Mouse (Mus musculus): ENCODE results near the gene Ddx41.
"Not testable (repeated sequence)": the region's sequence is repeated elsewhere in the genome, so short reads cannot be mapped to it uniquely, and the experiment has no call there.

Gene Ddx41

GRCm38 (mm10) chr13:55536194-55537175 lies at the start of gene Ddx41:
Gene Ddx41 (minus strand): TSS chr13:55536658.
- DNase-seq (ENCODE audit: low spot score), result peak; percentile 97

DNA sequence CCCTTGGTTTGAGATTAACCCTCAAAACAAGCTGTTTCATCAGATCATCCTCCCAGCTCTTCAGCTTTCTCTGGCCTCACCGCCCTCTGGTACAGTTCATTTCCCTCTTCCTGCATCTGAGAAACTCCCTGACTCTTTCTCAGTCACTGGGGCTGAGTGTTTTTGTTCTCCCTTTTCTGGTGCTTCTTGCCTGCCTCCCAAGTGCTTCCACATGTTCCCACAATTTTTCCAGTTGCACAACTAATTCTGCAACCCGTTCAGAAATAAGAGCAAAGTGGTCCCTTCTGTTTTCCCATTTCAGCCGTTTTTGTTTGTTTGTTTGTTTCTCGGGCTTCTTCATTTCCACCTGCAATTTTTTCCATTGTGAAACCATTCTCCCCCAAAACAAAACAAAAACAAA lies 41.6 kb upstream of the Ddx41 start:
- no peak for DNase-seq (ENCODE audit: low spot score)

DNA sequence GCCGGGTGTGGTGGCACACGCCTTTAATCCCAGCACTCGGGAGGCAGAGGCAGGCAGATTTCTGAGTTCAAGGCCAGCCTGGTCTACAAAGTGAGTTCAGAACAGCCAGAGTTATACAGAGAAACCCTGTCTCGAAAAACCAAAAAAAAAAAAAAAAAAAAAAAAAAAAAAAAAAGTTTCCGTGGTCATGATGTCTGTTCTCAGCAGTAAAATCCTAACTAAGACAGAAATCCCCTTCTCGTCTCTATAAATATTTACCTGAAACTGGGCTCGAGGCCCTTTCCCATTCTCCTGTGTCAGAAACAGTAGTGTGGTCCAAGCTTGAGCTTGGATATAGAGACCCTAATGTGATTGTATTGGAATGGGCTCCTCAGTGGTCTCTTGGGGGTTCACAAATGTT lies 40.4 kb upstream of the Ddx41 start:
- DNase-seq (ENCODE audit: low spot score), result not testable (repeated sequence)

DNA sequence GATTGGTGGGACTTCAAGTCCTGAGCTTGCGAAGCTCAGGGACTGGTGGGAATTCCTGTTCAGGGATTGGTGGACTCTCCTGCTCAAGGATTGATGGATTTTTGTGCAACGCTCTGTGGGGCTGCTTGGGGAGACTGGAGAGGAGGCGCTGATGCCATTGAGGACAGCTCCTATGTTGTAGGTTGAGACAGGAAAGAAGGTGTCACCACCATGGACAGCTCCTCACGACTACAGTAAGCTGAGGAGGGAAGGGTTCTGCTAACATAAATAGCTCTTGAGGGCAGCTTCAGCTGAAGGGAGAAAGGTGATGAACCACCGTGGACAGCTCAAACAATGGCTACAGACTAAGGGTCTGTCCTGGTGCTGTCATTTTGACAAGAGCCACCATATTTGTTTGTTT lies 39.5 kb upstream of the Ddx41 start:
- DNase-seq (ENCODE audit: low spot score), result no peak

- no peak for DNase-seq (ENCODE audit: low spot score)
Measured at GRCm38 (mm10) chr13:55574321-55574720, 37.9 kb upstream of the Ddx41 start.

GRCm38 (mm10) chr13:55573432-55573831 lies 37.0 kb upstream of the Ddx41 start, which contains the start of gene Tmed9:
Gene Tmed9 (plus strand): TSS chr13:55573732.
- no peak for DNase-seq (ENCODE audit: low spot score)

DNA sequence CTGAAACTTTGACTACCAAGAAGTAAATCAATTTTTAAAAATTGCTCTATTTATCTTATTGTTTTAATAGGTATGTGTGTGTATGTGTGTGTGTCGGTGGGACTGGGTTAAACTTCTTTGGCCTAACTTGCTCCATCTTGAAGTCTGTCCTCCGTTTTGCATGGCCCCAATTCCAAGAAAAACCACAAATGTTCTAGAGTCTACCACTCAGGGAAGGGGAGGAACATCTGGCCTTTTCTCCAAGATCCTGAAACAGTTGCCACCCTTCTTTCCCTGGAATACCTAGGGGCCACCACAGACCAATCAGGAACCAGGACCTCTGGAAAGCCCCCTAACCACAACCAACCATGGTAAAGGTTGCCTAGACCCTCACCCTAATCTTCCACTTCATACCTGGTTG lies 35.5 kb upstream of the Ddx41 start:
- DNase-seq (ENCODE audit: low spot score), result no peak

GRCm38 (mm10) chr13:55571027-55571751 lies 34.7 kb upstream of the Ddx41 start, which contains the start of gene Fam193b:
Gene Fam193b (minus strand): TSS chr13:55571120.
- DNase-seq (ENCODE audit: low spot score), result peak; percentile 91

DNA sequence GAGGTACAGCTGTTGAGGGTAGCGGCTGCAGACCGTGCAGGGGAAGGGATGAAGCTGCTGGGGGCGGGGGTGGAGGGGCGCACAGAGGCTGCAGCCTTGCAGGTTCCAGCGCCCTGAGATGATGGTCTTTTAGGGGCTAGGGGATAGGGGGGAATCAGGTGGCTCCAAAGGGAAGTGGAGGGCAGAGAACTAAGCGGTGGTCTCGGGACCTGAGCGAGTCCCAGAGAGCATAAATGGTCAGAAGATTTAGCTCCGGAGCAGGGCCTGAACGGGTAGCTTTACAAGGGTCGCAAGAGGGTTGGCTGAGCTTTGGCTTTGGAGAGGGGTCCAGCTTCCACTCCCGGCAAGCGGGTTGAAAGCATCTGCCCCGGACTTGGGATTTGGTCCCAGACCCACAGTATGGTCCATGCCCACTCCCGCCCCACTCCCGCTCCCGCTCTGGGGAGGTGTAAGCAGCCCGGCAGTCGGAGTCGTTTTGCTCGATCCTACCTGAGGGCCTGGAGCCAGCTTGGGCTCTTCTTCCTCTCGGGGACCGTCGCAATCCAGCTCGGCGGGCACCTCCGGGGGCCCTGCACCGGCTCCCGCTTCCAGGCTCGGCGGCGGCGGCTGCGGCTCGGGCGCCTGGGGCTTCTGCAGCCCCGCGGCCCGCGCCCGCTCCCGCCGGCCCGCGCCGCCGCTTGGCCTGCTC lies 34.0 kb upstream of the Ddx41 start:
- DNase-seq (ENCODE audit: low spot score), result no peak

DNA sequence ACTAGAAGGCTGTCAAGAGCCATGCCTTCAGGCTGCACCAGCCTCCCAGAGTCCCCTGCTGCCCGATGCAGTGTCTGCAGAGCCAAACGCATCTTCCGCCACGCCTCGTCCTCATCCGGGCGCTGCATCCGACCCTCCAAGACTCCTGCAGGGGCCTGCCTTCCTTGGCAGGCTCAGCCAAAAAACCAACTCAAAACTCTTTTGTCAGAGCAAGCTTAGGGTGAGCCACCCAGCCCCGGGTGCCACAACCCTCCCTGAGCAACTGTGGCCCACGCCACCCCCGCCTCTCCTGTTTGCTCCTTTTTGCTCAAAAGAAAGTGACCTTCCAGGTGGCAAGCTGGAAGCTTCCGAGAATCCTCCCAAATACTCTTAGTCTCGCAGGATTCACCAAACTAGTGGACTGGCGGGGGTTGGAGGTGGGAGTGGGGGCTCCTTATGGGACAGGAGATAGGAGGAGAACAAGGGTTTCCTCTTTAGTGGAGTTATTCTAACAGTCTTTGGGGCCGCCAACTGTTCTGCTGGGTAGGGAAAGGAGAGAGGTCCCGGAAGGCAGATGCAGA lies 33.3 kb upstream of the Ddx41 start:
- DNase-seq (ENCODE audit: low spot score), result no peak

- not testable (repeated sequence) for DNase-seq (ENCODE audit: low spot score)
Measured at GRCm38 (mm10) chr13:55568524-55568923, 32.1 kb upstream of the Ddx41 start.

DNA sequence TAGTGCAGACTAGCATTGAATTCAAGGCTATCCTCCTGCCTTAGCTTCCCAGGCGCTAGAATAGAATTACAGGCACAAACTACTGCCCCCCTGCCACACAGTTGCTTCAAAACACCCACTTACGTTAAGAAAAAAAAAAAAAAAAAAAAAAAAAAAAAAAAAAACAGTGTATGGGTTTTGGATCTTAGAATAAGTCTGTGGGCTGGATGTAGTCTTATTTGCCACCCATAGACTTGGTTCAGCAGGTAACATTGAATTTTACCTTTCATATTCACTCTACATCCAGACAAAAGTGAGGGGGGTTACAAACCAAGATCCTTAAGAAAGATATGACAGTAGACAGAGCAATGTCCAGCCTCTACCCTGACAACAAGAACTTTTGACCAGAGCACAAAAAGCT lies 31.5 kb upstream of the Ddx41 start:
- DNase-seq (ENCODE audit: low spot score), result no peak

DNA sequence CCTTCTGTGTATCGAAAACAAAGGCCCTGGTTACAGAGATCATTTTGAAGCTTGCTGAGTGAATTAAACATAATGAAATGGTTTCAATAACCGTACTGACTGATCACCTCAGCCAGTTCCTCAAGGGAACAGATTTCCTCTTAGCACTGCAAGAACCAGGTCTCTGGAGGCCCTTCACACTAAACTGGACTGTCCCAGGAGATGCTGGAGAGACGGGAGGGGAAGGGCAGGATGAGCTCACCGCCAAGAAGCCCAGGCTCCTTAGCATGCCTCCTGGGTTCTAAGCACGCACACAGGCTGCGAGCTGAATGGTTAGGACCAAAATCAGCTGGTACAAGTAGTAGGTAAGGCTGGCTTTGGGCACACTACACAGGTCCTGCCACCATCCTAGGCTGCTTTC lies 30.5 kb upstream of the Ddx41 start:
- DNase-seq (ENCODE audit: low spot score), result no peak

- DNase-seq (ENCODE audit: low spot score), result no peak
Measured at GRCm38 (mm10) chr13:55563266-55563879, 26.9 kb upstream of the Ddx41 start.

- DNase-seq (ENCODE audit: low spot score), result no peak
Measured at GRCm38 (mm10) chr13:55557499-55557898, 21.0 kb upstream of the Ddx41 start.

- DNase-seq (ENCODE audit: low spot score), result no peak
Measured at GRCm38 (mm10) chr13:55555921-55556320, 19.5 kb upstream of the Ddx41 start.

DNA sequence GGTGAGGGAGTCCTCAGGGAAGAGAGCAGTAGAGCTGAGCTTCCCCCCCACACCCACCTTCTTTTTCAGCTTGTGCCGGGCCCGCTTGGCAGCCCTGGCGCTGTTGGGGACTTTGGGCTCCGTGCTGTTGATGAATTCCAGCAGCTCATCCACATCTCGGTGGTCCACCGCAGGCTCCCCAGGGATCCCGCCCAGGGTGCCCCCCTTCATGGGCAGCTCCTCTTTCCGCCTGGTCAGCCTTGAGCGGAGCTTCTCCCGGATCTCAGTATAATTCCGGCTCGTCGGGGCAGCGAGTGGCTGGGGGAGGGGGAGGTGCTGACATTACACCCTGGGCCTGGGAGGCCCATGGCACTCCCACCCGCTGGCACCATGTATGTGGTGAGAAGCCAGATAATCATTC lies 12.6 kb upstream of the Ddx41 start:
- DNase-seq (ENCODE audit: low spot score), result no peak

- DNase-seq (ENCODE audit: low spot score), result no peak
Measured at GRCm38 (mm10) chr13:55548426-55548825, 12.0 kb upstream of the Ddx41 start.

- no peak for DNase-seq (ENCODE audit: low spot score)
Measured at GRCm38 (mm10) chr13:55547916-55548315, 11.5 kb upstream of the Ddx41 start.

DNA sequence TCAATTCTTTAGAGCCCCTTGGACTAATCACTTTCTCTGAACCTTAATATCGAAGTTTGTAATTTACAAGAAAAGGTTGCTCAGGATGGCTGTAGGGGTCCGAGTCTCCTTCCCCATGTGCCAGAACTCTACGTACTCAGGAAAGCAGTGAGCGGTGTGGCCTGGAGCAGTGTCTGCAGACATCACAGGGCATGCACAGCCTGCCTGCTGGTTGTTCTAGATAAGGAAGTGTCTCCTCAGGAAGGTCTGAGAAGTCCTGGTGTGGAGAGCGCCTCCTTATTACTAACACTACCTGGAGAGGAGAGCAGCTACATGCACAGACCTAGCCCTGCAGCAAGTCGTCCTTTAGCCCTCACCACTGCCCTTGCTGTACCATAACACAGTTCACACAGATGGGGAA lies 8.3 kb upstream of the Ddx41 start:
- no peak for DNase-seq (ENCODE audit: low spot score)

DNA sequence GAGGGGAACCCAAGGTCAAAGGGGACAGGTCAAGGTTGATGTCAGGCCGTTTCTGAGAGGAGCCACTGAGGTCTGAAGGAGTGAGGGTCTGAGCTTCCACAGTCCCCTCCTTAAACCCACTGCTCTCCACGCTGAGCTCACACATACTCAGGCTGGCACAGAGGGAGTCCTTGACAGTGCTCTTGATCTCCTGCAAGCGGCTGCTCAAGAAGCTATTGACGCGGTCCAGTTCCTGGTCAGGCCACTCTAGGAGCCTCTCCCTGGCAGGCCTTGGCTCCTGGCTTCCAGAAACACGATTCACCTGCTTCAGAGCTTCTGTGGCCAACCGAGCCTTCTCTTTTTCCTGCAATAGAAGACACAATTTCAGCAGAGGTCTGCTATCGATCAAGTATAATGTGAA lies 7.0 kb upstream of the Ddx41 start:
- no peak for DNase-seq (ENCODE audit: low spot score)

- no peak for DNase-seq (ENCODE audit: low spot score)
Measured at GRCm38 (mm10) chr13:55542891-55543290, 6.4 kb upstream of the Ddx41 start.
